Mouse (Mus musculus): ENCODE data around the gene Coq2.

DNA sequence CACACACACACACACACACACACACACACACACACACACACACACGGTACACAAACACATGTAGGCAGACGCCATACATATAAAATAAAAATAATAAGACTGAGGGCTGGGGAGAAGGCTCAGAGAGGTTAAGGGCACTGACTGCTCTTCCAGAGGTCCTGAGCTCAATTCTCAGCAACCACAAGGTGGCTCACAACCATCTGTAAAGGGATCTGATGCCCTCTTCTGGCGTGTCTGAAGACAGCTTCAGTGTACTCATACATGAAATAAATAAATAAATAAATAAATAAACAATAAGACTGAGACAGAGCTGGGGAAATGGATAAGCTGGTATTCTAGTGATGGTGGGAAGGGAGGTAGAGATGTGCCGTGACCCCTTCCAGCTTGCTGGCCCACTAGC, 10.7 kb upstream of the Coq2 start:
- TF ChIP-seq ZC3H11A (IDR thresholded peaks at IDR 0.05; ENCODE audit: borderline replicate concordance, low read depth, low read length): no peak
- no peak for TF ChIP-seq MAFK (IDR thresholded peaks at IDR 0.05; ENCODE audit: insufficient read depth, low read depth, low read length)
